Mouse (Mus musculus) heart, adult 9 months (tissue): ENCODE measurements around the gene Hoxc12.

Experiments
- DNase-seq, 2 experiments: peaks; one replicate each; pipeline ENCODE4 v3.0.0; 2022; ENCODE audit warnings: low spot score in 2 of 2

Gene Hoxc12

DNA sequence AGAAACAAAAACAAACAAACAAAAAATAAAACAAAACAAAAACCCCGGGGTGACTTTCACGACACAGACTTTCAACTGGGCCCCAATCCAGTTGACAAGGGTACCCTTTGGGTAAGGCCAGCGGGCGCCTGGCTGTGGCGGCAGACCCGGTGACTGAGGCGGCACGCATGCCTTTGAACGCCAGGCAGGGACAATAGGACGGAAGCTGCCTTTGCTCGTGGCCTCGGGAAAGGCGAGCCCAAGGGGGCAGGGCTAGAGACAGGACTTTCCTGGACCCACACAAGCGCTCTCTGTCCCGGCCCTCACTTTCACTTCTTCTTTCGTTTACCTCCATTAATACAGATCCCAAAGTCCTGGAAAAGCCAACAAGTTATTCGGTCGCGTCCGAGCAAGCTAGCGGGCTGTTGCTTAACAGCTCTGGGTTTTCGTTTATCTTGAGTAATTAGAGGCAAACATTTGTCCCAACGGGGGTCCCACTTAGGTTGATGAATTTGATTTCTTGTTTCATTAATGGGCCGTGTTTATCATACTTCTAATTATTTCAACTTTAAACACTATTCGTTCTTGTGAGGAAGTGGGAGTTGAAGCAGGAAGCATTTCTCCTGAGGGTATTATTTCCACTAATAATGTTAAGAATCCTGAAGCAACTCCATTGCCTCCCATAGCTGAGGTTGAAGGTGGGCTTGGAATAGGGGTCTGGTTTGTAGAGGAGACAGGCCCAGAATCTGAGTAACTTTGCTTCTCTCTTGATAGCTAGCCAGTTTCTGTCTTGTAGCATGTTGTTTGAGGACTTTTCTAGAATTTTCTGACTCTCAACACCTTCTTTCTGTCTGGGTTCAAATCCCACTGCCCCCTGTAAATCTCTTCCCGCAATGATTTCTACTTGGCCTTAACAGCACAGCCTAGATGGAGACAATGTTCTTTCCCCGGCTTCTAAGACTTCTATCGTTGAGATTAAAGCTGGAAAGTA, 27.4 kb downstream of the Hoxc12 start:
- peak in 1 of 2 experiments; percentile 13 for DNase-seq

DNA sequence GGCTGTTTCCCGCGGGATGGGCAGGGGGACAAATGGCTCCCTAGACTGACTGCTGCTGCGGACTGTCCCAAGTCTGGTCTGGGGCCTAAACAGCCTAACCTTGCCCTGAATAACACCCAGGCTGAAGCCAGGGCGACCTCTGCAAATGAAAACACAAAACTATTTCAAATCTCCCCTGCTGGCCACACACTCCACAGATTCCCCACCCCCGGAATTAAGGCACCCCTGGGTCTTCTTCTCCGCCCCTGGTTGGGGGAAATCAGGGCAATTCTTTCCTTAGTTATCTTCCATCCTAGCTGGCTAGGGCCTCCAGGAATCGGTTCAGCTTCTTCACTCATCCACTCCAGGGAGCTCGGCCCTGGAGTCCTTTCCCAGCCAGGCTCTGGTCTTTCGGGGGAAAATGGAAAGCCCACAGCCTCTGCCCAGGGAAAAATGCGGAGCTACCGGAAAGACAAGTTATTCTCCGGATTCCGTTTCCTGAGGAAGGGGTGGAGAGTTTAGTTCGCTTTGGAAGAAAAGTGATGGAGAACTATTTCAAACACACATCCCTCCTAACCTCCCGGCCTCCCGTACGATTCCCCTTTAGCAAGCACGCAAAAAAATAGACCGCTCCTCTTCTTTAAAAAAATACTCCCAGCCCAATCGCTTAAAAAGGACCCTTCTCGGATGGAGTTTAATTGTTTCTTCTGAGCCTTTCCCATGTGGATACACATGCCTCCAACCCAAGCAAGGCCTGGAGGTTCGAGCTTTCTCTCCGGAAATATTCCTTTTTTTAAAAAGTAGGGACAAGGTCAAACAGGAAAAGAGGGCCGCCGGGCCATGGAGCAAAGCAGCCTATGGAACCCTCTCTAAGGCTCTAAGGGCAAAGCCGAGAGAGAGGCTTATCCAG, 28.7 kb downstream of the Hoxc12 start:
- DNase-seq = no peak

DNA sequence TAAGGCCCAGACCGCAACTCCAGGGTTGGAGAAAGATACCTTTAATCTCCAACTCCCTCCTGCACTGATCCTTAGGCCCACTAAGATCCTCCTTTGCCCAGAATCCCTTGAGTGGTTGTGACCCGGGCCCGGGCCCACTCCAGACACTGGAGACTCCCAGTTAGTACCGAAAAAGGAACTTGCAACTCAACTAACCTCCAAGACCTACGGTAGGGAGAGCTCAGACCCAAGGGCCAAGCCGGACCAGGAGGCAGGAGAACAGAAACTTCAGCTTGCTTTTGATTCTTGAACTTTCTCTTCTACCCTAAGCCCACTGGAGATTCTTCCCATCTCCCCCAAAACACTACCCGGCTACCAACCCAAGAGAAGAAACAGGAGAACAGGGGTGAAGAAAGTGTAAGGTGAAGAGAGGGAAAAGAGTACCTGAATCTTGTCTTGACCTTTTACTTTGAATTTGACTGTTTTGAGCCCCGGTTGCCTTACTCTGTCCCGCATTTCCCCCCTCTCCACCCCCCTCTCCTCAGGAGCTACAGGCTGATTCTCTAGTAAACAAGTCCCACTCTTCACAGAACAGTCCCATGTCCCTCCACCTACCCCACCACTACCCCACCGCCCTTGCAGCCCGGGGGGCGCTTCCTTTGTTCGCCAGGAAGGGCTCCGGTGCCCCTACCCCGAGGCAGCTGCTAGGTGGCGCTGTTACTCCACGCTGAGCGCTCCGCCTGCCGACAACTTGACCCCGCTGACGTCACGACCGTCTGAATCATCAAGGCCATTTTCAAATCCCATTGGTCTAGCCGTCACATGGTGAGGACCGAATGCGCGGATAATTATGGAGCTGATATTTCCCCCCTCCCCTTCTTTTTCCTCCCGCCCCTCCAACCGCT, 29.6 kb downstream of the Hoxc12 start:
- DNase-seq = peak in 1 of 2 experiments; percentile 23

DNA sequence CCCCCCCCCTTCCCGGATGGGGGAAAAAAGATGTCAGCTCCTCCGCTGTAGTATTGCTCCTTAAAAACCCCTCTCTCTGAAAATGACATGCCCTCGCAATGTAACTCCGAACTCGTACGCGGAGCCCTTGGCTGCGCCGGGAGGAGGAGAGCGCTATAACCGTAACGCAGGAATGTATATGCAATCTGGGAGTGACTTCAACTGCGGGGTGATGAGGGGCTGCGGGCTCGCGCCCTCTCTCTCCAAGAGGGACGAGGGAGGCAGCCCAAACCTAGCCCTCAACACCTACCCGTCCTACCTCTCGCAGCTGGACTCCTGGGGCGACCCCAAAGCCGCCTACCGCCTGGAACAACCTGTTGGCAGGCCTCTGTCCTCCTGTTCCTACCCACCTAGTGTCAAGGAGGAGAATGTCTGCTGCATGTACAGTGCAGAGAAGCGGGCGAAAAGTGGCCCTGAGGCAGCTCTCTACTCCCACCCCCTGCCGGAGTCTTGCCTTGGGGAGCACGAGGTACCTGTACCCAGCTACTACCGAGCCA, 30.3 kb downstream of the Hoxc12 start, which contains the start of gene Hoxc10:
TSS of gene Hoxc10 (plus strand) at position 21 of the 536 bp plus-strand sequence.
- DNase-seq = no peak

DNA sequence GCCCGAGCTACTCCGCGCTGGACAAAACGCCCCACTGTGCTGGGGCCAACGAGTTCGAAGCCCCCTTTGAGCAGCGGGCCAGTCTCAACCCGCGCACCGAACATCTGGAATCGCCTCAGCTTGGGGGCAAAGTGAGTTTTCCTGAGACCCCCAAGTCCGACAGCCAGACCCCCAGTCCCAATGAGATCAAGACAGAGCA, 30.7 kb downstream of the Hoxc12 start, which contains the start of gene Hoxc5:
TSS of gene Hoxc5 (plus strand) at position 132 of the 199 bp plus-strand sequence.
- no peak for DNase-seq

DNA sequence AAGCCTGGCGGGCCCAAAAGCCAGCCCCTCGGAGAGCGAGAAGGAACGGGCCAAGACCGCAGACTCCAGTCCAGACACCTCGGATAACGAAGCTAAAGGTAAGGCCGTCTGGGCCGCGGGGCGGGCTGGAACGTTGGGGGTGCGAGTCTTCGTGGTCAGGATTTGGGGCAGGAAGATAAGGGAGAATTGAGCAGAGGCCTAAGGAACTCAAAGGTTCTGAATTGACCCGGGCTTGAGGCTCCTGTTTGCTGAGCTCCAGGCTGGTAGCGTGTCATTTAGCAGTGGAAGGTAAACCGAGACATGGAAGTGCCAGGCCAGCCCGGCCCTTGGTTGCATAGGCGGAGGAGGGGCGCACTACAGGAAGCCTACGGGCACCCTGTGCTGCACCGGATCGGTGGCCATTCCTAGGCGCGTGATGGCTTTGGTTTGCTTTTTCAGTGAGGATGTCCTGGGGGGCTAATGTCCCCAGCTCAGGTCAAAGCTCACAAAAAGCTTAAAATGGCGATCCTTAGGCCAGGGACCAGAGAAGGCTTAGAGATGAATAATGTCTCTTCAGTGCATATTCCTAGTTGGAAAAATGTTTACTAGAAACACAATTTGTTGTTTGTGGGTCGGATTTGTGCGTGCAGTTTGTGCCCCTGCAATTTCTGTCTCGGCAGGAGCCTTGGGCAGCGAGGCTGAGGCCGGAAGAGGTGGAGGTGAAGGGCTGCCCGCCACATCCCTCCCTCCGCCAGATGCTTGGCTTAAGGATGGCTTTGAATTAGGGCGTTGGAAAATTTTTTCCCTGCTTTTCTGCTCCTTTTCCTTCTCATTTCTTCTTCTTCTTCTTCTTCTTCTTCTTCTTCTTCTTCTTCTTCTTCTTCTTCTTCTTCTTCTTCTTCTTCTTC, 31.2 kb downstream of the Hoxc12 start:
- no peak for DNase-seq

DNA sequence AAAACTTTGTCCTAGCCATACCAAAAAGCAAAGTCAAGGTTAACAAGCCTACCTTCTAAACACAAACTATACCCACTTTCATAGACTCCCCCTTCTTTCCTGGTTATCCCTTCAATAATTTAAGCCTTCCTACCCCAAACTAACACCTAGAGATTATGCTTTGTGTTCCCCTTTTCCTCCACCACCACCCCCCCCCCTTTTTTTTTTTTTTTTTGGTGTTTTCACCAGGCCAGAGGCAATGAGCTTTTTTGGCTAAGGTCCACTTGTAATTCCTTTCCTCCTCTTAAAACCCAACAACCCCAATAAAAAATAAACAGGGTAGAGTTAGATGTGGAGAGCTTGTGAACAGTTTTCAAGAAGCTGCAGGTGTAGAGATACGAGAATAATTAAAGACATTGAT, 32.7 kb downstream of the Hoxc12 start:
- no peak for DNase-seq

DNA sequence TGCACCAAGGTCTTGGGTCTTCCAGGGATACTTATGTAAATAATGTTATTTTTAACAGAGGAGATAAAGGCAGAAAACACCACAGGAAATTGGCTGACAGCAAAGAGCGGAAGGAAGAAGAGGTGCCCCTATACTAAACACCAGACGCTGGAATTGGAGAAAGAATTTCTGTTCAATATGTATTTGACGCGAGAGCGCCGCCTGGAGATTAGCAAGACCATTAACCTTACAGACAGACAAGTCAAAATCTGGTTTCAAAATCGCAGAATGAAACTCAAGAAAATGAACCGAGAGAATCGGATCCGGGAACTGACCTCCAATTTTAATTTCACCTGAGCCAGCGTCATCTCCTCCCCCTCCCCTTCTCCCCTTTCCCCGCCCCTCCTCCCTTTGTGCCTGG, 34.2 kb downstream of the Hoxc12 start:
- DNase-seq = no peak

DNA sequence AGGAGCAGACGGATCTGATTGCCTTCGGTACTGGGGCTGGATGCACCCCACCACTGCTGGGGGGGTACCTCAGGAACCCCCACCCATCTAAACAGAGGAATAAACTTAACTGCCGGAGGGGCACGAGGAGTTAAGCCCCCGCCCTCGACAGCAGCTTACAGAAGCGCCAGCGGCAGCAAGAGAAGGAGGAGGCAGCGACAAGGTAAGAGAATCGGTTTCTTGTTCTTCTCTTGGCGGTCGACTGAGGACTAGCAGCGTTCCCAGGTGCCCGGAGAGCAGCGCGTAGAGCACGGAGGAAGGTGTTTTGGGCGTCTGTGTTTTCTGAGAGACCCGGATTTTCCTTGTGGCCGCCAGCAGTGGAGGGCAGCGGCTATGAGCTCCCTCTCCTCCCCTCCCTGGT, 35.7 kb downstream of the Hoxc12 start:
- no peak for DNase-seq

DNA sequence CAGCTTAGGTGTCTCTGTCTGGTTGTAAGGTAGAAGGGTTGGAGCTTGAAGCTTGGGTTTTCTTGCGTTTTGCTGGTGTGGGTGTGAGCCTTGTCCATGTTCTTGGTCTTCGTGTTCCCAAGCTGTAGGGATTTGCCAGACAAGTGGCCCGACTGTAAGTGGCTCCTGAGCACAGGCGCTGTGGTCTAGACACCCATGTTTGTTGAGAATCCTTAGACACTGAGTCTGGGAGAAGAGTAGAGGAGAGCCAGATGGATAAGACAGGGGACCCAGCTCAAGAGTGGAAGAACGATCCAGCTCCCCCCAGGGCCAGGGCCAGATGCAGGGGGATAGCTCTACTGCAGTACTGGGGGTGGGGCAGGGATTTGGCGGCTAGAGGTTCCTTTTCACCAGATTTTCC, 36.2 kb downstream of the Hoxc12 start:
- no peak for DNase-seq

DNA sequence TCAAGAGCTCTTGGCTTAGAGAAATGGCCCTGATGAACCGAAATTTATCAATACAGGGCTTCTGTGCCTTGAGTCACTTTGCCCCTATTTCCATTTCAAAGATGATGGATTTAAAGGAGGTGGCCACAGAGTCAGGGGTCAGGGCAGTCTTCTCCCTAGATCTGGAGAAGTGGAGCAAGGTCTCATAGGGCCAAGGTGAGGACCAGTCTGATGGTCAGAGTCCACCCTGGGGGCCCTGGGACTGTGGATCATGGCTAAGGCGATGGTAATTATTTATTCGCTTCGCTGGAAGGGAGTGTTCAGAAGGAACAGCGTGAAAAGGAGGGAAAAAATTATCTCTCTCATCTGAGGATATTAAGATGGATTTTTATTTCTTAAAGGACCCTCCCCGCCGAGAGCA, 38.5 kb downstream of the Hoxc12 start:
- no peak for DNase-seq

DNA sequence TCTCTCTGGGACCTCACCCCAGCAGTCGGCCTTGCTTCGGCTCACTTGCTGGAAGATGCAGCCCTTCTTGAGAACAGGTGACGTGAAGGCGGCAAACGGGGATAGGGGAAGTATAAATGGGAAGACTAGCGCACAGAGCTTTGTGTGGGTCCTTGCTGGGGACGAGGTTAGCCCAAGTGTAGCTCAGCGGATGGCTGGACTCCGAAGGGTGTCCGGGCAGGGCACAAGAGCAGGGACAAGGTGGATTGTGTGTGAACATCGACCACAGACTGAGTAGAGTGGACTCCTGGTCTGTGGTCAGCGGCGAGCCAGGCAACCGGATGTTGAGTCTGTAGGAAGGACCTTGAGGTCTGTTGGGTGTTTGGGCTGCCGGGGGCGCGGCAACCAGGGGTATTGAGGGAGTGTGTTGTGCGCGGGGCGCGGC, 39.1 kb downstream of the Hoxc12 start:
- DNase-seq = no peak

DNA sequence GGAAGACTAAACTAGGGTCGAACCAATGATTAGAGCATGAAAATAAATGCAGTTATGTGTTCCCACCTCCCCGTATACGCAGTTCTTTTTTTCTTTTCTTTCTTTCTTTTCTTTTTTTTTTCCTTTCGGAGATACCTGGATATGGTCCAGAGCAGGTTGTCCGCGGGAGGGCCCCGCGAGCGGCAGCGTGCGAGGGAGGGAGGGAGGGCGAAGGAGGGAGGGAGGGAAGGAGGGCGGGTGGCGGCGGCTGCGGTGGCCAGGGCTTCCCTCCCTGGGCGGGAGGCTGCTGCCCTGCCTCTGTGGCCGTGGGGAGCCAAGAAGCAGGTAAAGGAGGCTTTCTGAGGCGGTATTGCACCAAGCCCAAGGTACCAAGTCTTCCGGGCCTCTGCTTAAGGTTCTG, 39.6 kb downstream of the Hoxc12 start, which contains the start of gene Hoxc9:
TSS of gene Hoxc9 (plus strand) at position 269 of the 400 bp plus-strand sequence.
- DNase-seq = no peak

DNA sequence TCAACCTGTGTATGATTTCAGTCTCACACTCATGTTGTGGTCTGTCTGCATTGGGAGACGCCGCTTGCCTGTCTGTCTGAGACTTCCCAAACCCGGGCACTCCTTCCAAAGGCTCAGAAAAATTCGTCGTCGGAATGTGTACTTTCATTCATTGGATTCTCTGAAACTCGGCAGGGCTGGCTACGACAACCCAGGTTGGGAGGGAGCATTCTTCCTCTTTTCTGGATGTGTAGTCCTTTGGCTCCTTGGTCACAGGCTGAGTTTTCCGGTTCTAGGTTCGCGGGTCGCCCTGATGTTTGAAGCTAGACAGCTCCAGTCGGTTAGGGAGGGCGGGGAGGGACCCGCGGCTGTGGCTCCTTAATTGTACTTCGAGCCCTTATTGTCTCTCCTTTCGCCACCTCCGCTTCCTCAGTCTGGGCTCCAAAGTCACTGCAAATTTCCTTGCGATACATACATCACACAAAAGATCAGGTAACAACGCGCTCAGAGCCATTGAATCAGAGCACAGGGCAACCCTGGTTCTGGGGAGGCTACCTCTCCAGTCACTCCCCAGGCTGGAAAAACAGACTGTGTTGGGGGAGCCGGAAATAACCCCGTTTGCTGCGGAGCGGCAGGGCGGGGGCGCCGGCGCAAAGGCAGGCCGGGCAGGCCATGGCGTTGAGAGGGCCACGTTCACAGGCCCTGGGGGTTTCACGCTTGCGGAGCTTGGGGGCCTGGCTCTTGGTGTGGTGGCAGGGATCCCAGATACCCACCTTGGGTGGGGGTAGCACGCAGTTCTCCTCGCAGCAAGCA, 40.3 kb downstream of the Hoxc12 start:
- DNase-seq = no peak

DNA sequence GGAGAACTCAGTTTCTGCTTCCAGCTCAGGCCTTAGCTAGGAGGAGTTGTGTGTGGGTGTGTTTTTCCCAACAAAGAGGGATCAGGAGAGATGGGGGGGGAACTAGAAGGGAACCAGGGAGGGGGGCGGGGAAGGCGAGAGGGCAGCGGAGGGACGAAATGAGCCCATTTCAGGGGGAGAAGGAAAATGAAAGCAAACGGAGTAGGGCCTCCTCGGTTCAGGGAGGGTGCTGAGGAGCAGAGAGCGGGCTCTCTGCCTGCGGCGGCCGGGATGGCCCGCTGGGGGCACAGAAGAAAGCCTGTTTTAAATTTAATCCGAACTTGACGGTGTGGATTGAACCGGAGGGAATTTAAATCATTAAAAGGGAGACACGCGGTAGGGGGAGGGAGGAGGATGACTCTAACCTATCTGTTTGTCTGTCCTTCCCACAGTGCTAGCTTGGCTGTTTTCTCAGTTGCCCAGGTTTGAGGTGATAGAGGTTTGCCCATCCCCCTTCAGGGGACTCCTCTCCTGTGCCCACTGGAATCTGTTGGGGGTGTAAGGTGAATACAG, 40.9 kb downstream of the Hoxc12 start:
- DNase-seq = no peak

DNA sequence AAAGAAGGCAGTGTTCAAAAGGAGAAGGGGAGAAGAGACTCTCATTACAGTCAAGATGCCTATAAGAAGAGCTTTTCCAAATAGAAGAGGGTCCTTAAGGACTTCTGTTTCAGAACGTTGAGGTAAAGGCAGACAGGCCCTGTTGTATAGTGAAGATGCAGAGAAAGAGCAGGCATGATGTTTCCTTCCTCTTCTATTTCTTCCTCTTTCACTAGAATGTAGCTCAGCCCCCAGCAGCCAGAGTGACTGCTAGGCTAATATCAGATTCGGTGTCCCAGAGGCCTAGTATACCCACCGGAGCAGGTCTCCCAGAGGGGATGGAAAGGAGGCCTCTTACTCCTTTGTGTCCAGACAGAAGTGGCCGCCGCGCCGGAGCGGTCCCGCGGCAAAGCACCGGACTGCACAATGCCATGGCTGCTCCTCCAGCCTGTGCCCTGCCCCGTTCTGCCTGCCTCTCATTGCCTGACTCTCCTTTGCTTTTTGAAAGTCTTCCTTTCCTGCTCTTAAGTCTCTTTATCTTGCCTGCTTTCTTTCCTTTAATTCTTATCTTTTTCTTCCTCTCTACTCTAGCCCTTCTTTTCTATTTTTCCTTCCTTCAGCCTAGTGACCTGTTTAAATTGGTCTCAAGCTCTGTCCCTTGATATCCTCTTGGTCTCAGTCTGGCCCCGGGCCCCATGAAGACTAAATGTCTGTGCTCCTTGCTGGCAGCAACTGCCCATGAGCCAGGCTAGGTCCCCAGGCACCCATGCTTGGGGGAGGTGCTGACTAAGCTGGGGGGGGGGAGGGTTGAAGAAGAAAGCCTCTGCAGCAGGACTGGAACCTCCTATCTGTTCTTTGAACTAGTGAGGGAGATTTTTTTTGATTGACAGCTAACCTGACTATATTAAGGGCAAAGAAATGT, 42.3 kb downstream of the Hoxc12 start:
- no peak for DNase-seq

DNA sequence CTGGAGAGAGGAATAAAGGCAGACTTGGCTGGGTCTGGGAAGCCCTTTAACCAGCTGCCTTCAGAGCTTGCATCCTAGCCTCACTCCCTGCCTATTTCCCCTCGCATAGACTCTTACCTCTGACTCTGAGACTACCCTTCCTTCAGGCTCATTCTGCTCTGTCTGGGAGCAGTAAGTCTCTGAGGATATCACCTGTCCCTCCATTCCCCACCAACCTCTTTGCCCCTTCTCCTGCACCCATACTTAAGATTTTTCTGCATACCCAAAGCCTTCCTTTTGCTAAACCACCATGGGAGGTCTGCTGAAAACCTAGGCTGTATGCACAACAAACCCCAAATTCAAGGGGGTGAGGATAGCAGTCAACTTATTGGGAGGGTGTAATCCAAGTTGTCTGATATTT, 43.4 kb downstream of the Hoxc12 start:
- no peak for DNase-seq

DNA sequence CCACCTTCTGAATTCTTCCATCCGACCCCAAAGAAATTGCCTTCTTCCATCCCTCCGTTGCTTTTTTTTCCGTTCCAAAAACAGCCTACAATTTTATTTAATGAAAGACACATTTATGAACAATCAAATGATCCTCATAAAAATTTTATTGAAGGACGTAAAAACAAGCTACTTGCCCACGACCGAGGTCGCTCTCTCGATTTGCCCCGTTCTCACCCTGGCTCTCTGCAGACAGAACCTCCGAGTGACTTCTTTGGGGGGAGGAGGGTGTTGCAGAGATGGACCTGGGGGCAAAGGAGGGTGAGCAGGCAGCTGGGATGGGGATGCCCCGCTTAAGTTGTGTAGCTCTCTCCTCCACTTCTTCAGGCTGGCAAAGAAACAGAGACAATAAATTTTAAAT, 43.8 kb downstream of the Hoxc12 start:
- DNase-seq = no peak
